Mouse (Mus musculus): ENCODE measurements around the gene Fgf16.

Gene Fgf16

GRCm38 (mm10) chrX:105764162-105765004, at the start of gene Fgf16:
TSS of gene Fgf16 (plus strand) at chrX:105764279.
- no peaks in the 10 kb centered on the region for H3K36me3 ChIP-seq (ENCODE audit: control insufficient read depth, insufficient read depth, low read length, poor library complexity, severe bottlenecking)
- peak; percentile 14 for DNase-seq (ENCODE audit: low read depth, low spot score)
- H3K27me3 ChIP-seq (ENCODE audit: control insufficient read depth, insufficient read depth, low read length, poor library complexity, severe bottlenecking): no peaks in the 10 kb centered on the region

- no peaks in the 10 kb centered on the region for H3K27me3 ChIP-seq (ENCODE audit: control insufficient read depth, insufficient read depth, low read length, poor library complexity, severe bottlenecking)
- no peaks in the 10 kb centered on the region for H3K36me3 ChIP-seq (ENCODE audit: control insufficient read depth, insufficient read depth, low read length, poor library complexity, severe bottlenecking)
- no peak for DNase-seq (ENCODE audit: low read depth, low spot score)
Observed at GRCm38 (mm10) chrX:105714740-105715139, 49.3 kb upstream of the Fgf16 start.

DNA sequence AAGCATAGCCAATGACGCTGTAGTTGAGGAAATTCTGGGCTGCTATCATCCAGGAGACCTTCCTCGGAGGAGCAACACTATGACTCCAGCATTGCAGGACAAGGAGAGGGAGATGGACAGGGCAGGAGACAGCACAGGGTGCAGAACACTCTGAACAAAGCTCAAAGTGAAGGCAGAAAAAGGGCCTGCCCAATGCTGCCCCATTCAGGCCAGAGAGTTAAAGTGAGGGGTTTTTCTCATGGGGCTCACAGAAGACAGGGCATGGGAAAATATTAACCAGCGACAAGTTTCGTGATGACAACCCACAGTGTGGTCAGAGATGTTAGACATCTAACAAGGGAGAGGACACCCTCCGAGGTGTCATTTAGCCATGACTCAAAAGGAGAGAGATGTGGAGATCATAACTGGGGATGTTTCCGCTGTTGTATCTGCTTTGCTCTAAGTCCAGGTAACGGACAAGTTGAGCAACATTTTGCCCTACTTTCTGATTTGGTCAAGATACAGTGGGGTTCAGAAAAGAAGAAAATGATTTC, 48.2 kb upstream of the Fgf16 start:
- no peak for DNase-seq (ENCODE audit: low read depth, low spot score)
- H3K36me3 ChIP-seq (ENCODE audit: control insufficient read depth, insufficient read depth, low read length, poor library complexity, severe bottlenecking): no peaks in the 10 kb centered on the region
- H3K27me3 ChIP-seq (ENCODE audit: control insufficient read depth, insufficient read depth, low read length, poor library complexity, severe bottlenecking): no peaks in the 10 kb centered on the region

GRCm38 (mm10) chrX:105718388-105718787, 45.7 kb upstream of the Fgf16 start:
- H3K36me3 ChIP-seq (ENCODE audit: control insufficient read depth, insufficient read depth, low read length, poor library complexity, severe bottlenecking): no peaks in the 10 kb centered on the region
- H3K27me3 ChIP-seq (ENCODE audit: control insufficient read depth, insufficient read depth, low read length, poor library complexity, severe bottlenecking): no peaks in the 10 kb centered on the region
- no peak for DNase-seq (ENCODE audit: low read depth, low spot score)

GRCm38 (mm10) chrX:105718943-105719342, 45.1 kb upstream of the Fgf16 start:
- no peaks in the 10 kb centered on the region for H3K36me3 ChIP-seq (ENCODE audit: control insufficient read depth, insufficient read depth, low read length, poor library complexity, severe bottlenecking)
- DNase-seq (ENCODE audit: low read depth, low spot score): no peak

GRCm38 (mm10) chrX:105724174-105724573, 39.9 kb upstream of the Fgf16 start:
- no peaks in the 10 kb centered on the region for H3K27me3 ChIP-seq (ENCODE audit: control insufficient read depth, insufficient read depth, low read length, poor library complexity, severe bottlenecking)
- peak; percentile 67 for DNase-seq (ENCODE audit: low read depth, low spot score)
- no peaks in the 10 kb centered on the region for H3K36me3 ChIP-seq (ENCODE audit: control insufficient read depth, insufficient read depth, low read length, poor library complexity, severe bottlenecking)

More at GRCm38 (mm10) chrX:105718943-105719342, 45.1 kb upstream of the Fgf16 start:
- H3K27me3 ChIP-seq (ENCODE audit: control insufficient read depth, insufficient read depth, low read length, poor library complexity, severe bottlenecking): no peaks in the 10 kb centered on the region

- no peaks in the 10 kb centered on the region for H3K36me3 ChIP-seq (ENCODE audit: control insufficient read depth, insufficient read depth, low read length, poor library complexity, severe bottlenecking)
- H3K27me3 ChIP-seq (ENCODE audit: control insufficient read depth, insufficient read depth, low read length, poor library complexity, severe bottlenecking): no peaks in the 10 kb centered on the region
- peak; percentile 4 for DNase-seq (ENCODE audit: low read depth, low spot score)
Observed at GRCm38 (mm10) chrX:105762847-105763527, 1.1 kb upstream of the Fgf16 start.

DNA sequence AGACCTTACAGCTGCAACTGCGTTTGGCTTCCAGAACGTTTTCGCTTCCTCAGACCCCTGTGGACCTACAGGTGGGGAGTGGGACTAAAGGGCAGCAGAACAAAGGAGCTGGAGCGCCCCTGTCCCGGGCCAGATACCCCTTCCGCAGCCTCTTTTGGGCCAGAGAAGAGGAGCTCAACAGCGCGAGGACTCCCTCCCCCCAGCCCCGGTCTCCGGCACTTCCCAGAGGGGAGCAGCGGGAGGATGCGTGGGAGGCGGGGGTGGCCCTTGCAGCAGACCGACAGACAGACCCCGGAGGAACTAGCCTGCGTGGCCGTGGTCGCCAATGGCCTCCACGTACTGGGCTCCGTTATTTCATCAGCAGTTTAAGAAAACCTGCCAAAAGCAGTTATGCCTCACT, 467 bp upstream of the Fgf16 start:
- peak; percentile 2 for DNase-seq (ENCODE audit: low read depth, low spot score)
- Histone ChIP-seq H3K36me3 (ENCODE audit: control insufficient read depth, insufficient read depth, low read length, poor library complexity, severe bottlenecking) (no peaks in the 10 kb centered on the region), H3K27me3 (ENCODE audit: control insufficient read depth, insufficient read depth, low read length, poor library complexity, severe bottlenecking) (no peaks in the 10 kb centered on the region)

GRCm38 (mm10) chrX:105765005-105765706, 1.1 kb downstream of the Fgf16 start:
- no peaks in the 10 kb centered on the region for H3K36me3 ChIP-seq (ENCODE audit: control insufficient read depth, insufficient read depth, low read length, poor library complexity, severe bottlenecking)
- peak; percentile 18 for DNase-seq (ENCODE audit: low read depth, low spot score)
- H3K27me3 ChIP-seq (ENCODE audit: control insufficient read depth, insufficient read depth, low read length, poor library complexity, severe bottlenecking): no peaks in the 10 kb centered on the region

- no peaks in the 10 kb centered on the region for H3K36me3 ChIP-seq (ENCODE audit: control insufficient read depth, insufficient read depth, low read length, poor library complexity, severe bottlenecking)
- no peak for DNase-seq (ENCODE audit: low read depth, low spot score)
- H3K27me3 ChIP-seq (ENCODE audit: control insufficient read depth, insufficient read depth, low read length, poor library complexity, severe bottlenecking): no peaks in the 10 kb centered on the region
Observed at GRCm38 (mm10) chrX:105766013-105766412, 1.9 kb downstream of the Fgf16 start.

- H3K36me3 ChIP-seq (ENCODE audit: control insufficient read depth, insufficient read depth, low read length, poor library complexity, severe bottlenecking): no peaks in the 10 kb centered on the region
- DNase-seq (ENCODE audit: low read depth, low spot score): no peak
- no peaks in the 10 kb centered on the region for H3K27me3 ChIP-seq (ENCODE audit: control insufficient read depth, insufficient read depth, low read length, poor library complexity, severe bottlenecking)
Observed at GRCm38 (mm10) chrX:105767177-105767764, 3.2 kb downstream of the Fgf16 start.

DNA sequence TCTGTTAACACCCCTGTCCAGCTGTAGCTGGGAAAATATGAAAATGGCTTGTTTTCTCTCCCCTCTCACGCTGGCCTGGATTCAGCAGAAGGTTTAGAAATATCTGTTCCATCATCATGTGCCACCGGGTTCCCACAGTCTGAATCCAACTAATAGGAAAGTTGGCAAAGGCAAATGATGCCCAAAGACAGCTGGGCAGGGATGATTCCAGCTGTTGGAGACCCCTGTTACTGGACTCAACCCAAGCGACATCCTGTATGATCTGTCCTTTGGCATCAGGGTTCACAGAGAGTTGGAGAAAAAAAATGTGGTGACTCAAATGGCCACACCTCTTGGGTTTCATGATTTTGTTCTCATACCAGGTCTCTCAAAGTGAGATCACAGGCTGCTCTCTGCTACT, 3.9 kb downstream of the Fgf16 start:
- H3K36me3 ChIP-seq (ENCODE audit: control insufficient read depth, insufficient read depth, low read length, poor library complexity, severe bottlenecking): no peaks in the 10 kb centered on the region
- DNase-seq (ENCODE audit: low read depth, low spot score): no peak
- no peaks in the 10 kb centered on the region for H3K27me3 ChIP-seq (ENCODE audit: control insufficient read depth, insufficient read depth, low read length, poor library complexity, severe bottlenecking)

GRCm38 (mm10) chrX:105773281-105773680, 9.2 kb downstream of the Fgf16 start:
- H3K27me3 ChIP-seq (ENCODE audit: control insufficient read depth, insufficient read depth, low read length, poor library complexity, severe bottlenecking): no peaks in the 10 kb centered on the region

DNA sequence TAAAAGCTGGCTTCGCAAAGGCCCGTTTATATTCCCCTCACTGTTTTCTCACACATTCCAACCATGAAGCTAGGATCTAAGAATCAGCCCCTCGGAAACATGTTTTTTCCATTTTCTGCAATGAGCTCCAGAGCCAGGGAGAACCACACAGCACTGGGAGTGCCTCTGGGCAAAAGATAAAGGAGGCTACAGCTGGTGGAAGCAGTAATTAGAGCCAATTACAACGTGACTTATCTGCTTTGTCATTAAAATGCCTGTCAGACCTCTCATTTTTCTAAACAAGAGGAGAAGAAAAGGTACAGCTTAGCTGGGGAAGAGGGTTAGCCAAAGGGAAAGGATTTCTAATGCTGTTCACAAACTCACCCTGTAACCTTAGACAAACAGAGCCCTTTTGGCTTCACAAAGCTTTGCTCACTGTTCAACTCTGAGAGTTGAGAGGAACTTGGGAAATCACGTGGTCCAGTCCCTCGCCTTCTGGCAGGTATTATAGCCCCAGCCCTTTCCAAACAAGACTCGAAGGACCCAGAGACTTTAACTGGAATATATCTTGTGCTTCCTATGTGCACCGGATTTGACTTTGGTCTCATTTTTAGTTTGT, 30.8 kb downstream of the Fgf16 start:
- Histone ChIP-seq H3K27me3 (ENCODE audit: control insufficient read depth, insufficient read depth, low read length, poor library complexity, severe bottlenecking) (no peaks in the 10 kb centered on the region), H3K36me3 (ENCODE audit: control insufficient read depth, insufficient read depth, low read length, poor library complexity, severe bottlenecking) (no peaks in the 10 kb centered on the region; the same call in 1 of the 2 replicates)
- DNase-seq (ENCODE audit: low read depth, low spot score): no peak

More at GRCm38 (mm10) chrX:105773281-105773680, 9.2 kb downstream of the Fgf16 start:
- H3K36me3 ChIP-seq (ENCODE audit: control insufficient read depth, insufficient read depth, low read length, poor library complexity, severe bottlenecking): no peaks in the 10 kb centered on the region
- no peak for DNase-seq (ENCODE audit: low read depth, low spot score)

Data from splenic B cell, adult 2 months (primary cell).